Mouse (Mus musculus) ovary, adult 18-20 months (tissue): ENCODE measurements around the gene Bnipl.

ENCODE experiments used
- DNase-seq: peaks from one replicate; pipeline ENCODE4 v3.0.0; 2022; ENCODE audit warnings: low spot score, mixed read lengths

Gene Bnipl

DNA sequence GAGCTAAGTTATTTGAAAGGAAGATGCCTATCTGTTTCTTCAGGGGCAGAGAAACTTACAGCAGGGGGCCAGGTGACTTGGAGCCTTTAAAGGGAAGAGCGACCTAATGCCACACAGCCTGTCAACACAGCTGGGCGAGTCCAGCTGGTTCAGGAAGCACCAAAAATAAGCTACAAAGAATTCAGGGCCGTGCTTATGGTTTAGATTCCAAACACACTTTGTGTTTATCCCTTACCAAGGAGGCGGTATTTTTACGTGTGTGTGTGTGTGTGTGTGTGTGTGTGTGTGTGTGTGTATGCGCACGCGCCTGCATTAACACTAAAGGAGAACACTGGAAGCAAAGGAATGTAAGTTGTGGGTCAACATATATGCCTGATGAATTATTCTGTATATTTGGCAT, 29.8 kb upstream of the Bnipl start:
- DNase-seq: no peak

DNA sequence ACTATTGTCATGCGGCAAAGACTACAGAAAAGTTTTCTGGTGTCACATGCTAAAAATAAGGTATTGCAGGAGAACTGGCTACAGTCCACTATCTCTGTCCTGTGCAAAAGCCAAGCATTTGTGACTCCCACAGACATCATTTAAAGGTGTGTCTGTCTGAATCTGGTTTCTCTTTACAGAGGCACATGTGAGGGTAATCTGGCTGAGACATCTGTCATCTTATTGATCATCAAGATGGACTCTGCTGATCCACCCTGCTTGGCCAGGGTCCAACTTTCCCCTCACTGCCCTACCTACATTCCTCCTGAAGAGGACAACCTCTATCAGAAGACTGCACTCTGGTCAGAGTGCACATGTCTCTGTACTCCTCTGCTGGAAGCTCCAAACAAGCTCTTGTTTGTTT, 26.2 kb upstream of the Bnipl start:
- DNase-seq: no peak

DNA sequence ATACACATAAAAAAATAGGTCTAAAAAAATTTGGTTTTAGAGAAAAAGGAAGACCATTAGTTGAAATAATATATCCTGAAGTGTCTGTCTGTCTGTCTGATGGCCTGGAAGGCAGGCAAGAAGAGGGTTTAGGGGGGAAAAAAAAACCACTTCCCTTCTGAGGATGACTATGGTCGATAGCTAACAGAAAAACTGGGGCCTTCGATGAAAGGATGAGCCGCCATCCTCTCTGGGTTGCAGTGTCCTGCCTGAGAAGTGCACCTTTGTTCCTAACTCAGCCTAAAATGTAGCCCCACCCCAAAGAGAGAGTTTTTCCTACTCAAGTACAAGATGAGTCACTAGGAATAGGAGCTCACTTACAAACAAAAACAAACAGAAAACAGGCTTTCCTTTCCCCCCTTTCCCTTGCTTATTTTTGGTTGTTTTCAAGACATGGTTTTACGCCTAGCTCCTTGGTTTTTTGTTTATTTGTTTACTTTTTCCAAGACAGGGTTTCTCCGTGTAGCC, 25.5 kb upstream of the Bnipl start:
- no peak for DNase-seq

DNA sequence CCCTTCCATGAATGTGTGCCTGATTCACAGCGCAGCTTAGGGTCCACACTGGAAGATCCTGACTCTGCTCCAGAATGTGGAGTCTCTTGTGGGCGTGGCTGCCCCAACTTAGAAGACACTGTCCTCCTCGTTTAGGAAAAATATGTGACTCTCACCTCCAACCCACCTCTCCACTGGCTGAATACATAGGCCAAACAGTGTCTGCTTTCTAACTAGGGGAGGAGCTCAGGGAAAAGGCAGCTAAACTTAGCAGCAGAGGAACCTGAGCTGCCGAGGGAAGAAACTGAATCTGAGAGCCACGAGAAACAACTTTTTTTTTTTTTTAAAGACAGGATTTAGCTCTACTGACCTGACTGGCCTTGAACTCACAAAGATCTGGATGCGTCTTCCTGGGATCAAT, 24.2 kb upstream of the Bnipl start:
- no peak for DNase-seq

DNA sequence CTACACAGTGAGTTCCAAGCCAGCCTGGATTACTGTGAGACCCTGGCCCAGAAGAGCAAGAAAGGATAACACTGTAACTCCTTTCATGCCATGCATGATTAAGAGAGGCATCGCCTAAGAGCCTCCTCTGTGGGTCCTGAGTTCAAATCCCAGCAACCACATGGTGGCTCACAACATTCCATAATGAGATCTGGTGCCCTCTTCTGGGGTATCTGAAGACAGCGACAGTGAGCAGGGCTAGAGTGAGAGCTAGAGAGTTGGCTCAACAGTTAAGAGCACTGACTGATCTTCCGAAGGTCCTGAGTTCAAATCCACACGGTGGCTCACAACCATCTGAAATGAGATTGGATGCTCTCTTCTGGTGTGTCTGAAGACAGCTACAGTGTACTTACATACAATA, 23.5 kb upstream of the Bnipl start:
- DNase-seq: no peak

DNA sequence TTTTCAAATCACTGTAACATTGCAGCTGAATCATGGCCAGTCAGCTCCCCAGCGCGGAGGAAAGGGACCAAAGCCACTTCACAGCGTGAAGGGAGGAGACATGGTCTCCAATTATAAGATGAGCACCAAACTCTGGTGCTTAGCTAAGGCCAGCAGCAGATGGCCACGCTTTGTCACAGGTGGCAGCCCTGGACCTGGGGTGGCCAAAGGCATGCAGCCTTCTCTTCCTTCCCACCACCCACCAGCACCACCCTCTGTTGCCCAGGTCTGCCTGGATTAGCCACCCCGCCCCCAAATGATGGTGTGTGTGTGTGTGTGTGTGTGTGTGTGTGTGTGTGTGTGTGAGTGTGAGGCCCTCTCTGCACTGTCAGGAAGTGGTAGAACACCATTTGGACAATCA, 22.5 kb upstream of the Bnipl start:
- DNase-seq: no peak

DNA sequence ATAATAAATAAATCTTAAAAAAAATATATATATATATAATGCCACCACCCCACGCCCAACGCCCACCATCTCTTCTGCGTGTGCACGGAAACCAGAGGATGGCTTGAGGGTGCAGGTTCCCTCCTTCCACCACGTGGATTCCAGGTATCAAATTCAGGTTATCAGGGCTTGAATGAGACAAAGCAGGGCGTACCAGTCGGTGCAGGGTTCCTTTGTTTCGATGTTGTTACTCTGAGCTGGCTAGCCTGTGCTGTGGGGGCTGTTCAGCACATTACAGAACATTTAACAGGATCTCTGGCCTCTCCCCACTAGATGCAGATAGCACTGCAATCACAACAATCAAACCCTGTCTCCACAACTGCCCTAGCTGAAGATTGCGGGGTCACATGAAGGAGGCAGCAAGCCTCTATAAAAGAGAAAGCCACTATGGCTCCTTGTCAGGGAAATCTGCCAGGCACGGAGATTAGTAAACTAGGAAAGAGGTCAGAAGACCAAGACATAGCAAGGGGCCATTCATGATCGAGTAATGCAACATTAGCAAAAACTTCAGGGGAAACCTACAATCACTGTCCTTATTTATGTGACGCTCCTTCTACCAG, 19.9 kb upstream of the Bnipl start:
- no peak for DNase-seq

DNA sequence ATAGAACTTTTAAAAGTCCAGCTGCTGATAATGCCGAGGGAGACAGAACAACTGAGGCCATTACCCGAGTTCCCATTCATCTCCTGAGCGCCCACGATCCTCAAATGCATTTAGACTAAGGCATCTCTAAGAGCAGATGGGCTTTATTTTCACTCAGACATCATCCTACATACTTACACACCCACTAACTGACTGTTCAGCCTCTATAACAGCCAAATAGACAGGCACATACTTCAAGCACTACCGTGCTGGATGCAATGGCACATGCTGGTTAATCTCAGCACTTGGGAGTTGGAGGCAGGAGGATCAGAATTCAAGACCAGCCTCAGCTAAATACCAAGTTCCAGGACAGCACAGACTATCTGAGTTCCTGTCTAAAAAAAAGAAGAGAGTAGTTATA, 18.8 kb upstream of the Bnipl start:
- no peak for DNase-seq

DNA sequence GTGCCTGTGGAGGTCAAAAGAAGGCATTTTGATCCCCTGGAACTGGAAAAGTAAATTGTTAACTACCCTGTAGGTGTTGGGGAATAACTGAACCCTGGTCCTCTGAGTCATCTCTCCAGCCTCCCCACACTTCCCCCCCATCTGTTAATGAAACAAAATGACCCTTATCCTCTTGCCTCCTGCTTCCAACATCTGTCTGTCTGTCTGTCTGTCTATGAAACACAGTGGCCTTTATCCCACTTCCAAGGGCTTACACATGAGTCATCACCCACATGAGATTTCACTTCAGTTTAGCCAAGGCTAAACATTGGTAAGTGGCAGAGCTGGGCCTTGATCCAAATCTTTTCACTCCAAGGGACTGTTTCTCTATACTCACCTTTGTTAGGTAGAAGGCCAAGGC, 16.9 kb upstream of the Bnipl start:
- DNase-seq: no peak

DNA sequence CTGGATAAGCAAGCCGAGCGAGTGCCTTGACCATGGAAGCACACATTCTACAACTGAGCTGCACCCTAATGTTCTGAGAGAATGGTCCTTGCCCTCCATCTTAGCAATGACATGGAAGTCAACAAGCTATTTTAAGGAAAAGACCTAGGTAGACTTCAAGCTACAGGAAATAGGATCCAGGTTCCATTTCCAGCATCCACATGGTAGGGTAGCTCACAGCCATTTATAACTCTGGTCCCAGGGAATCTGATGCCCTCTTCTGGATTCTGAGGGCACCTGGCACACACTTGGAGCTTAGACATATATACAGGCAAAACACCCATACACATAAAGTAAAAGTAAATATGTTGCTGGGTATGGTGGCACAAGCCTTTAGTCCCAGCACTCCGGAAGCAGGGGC, 15.1 kb upstream of the Bnipl start:
- no peak for DNase-seq

DNA sequence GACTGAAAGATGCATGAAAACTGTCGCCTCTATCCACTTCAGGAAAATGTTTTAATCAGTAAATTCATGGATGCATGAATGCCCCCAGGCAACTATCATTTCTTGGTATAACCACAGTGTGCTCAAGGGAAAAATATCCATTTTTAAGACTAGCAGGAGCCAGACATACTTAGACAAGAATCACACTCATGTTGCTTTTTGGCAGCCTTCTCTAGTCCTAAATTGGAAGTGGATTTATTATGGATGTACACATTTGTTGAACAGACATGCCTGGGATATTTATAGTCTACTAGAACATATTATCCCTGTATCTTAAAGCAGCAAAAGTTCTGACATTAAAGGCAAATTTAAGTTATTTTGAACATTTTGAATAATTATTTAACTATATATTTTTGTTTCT, 13.7 kb upstream of the Bnipl start:
- no peak for DNase-seq

DNA sequence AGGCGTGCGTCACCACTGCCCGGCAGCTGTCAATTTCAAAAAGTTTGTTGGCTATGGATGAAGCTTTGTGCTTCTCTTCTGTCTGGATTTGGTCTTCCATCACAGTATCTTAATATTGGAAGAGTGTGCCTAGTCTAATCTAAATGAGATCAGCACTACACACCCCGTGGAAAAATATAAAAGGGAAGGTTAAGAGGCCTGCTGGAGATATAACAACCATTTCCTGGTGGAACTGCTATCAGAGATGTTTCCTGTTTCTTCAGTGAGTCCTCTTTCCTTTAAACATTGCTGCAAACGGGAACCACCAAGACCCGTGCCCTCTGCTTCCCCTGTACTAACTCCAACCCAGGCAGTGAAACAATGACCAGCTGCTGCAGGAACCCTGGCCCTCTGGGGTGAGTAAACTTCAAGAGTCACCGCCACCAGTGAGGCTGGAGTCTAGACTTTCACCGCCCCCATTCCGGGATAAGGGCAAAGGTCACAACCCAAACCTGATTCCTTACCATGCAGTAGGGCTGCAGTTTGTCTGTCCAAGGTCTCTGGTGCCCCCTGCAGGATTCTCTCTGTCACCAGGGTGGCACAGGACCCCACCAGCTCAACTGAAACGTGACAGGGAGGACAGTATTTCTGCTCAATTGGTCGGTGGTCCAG, 12.2 kb upstream of the Bnipl start:
- no peak for DNase-seq

DNA sequence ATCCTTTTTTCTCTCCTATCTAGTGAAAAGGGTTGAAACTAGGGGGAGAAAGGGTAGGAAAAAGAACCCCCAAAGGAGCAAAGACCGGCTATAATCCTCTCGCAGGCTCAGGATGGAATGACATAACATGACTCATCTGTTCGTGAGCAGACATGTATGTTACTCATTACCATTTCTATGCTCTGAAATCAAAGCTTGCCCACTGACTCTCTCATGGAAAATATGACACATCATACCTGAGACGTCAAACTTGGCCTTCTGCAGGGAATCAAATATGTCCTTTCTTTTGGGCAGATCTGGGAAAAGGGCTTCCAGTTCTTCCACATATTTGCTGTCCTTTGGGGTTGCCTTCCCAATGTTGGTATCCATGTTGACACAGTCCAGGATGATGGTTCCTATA, 11.0 kb upstream of the Bnipl start:
- DNase-seq: no peak

DNA sequence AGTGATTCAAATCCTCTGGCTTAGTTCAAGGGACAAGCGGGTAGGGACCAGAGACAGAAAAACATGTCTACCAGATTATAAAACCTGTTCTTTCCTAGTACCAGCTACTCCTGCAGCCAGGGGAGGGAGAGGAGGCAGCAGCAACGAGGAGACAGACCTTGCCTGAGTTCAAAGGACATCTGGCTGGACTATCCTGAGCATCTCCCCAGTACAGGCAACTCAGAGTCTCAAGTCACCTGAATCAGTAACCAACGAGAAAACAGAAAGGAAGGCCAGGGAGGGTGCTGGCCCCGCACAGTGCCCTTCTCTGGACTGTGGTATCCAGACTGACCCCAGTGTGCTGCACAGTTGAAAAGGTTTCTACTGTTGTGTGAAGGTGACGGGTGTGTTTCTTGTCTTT, 5.9 kb upstream of the Bnipl start:
- no peak for DNase-seq

DNA sequence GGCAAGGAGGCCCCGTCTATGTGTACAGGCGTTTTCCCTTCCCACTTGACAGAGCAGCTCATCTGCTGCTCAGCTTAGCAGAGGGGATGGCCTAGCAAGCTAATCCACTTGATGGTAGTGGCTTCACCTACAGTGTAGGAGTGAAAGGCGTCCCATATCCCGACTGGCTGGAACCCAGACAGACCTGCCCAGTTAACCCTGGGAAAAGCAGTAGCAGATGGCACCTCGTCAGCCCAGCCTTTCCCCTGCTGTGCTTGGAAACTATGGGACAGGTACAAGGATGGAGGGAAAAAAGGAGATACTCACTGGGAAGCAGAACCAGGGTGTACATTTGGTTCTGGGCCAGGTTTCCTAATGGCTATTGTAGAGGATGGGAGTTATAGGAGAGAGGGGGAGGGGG, 632 bp downstream of the Bnipl start:
- no peak for DNase-seq

DNA sequence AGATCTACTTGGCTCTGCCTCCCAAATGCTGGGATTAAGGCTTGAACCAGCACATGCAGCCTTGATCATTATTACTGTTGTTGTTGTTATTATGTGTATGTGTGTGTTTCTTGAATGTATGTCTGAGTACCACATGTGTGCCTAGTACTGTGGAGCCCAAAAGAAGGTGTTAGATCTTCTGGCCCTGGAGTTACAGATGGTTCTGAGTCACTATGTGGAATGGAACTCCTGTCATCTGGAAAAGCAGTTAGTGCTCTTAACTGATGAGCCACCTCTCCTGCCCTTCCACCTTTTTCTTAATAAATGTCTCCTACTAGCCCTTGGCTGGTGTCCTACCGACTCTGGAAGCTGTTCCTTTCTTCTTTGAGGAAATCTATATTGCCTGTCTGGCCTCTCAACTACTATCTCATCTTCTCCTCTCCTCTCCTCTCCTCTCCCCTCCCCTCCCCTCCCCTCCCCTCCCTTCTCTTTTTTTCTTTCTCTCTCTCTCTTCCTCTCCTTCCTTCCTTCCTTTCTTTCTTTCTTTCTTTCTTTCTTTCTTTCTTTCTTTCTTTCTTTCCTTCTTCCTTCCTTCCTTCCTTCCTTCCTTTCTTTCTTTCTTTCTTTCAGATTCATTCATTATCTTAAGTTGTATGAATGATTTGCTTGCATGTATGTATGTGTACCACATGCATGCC, 3.2 kb downstream of the Bnipl start:
- DNase-seq: no peak

DNA sequence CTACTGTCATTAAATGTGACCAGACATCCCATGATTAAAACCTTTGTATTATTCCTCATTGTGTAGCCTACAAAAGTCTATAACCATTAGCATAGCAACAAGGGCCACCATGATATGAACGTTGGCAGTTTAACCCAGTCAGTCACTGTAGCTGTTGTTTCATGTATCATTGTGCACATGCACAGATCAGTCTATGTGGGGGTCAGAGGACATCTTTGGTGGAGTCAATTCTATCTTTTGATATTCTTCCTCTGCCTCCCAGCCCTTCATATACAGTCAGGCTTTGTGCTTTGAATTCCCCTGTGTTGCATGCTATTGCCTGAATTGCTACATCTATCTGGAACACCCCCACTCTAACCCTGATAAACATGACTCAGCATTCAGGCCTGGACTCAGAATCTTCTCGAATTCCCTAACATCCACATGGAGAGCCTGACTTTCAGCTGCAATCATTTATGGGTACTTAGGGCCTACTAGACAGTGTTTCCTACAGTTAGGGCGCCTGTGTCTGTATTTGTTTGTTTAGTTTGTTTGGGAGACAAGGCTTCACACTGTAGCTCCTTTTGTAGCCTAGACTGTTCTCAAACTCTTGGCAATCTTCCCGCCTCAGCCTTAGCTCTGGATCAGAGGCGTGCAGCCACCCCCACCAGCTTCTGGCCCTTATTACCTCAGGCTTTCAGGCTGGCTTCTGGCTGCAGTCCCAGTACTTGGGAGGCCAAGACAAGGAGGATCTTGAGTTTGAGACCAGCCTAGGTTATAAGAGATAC, 4.3 kb downstream of the Bnipl start:
- peak; percentile 66 for DNase-seq

DNA sequence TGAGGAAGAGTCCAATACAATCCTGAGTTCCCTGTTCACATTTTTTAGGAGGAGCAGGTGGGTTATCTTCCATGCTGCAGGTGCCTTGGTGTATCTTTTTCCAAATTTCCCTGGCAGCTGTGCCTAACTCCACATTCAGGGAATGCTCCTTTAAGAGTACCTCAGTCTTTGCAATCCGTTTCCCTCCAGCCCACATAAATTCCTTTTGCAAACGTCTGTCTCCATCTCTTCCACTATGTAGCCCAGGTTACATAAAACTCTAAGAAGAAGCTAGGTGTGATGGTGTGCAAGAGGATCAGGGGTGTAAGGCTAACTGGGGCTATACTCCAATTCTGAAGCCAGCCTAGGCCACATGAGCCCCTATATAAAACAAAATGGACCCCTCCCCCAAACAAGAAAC, 7.9 kb downstream of the Bnipl start:
- DNase-seq: no peak

DNA sequence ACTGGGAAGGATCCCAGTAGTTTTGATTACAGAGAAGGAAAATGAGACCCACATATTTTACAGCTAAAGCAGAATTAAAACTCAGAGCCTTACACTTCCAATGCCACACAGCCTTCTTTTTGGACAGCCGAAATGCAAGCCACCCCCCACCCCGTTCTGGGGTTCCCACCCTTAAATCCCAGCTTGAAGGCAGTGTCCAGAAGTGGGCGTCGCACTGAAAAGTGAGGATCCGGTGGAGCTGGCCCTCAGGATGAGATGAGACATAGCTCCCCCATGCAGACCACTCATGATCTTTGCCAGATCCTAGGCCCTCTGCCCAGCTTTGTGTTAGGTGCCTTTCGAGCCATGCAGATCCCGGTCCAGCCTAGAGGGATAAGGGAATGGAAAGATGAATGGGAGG, 9.5 kb downstream of the Bnipl start, which contains the start of gene Gm128:
Gm128 (minus strand) TSS at position 101 of the 400 bp plus-strand sequence.
- no peak for DNase-seq

DNA sequence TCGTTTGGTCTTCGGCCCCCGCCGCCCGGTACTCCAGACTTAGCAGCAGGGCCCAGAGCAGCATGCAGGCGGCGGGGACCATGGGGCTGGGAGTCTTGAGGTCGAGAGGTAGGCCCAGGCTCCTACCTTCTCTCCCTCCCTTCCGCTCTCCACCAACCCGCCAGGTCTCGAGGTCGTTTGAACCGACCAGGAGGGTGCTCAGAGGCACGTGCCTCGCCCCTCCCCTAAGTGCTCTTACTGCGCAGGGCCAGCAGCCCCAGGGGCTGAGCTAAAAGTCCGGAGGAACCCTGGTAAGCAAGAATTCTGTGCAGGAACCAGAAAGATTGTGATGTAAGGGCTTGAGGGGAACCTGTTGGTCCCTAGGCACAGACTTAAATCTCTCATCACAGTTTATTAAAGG, 10.1 kb downstream of the Bnipl start:
- DNase-seq: no peak

DNA sequence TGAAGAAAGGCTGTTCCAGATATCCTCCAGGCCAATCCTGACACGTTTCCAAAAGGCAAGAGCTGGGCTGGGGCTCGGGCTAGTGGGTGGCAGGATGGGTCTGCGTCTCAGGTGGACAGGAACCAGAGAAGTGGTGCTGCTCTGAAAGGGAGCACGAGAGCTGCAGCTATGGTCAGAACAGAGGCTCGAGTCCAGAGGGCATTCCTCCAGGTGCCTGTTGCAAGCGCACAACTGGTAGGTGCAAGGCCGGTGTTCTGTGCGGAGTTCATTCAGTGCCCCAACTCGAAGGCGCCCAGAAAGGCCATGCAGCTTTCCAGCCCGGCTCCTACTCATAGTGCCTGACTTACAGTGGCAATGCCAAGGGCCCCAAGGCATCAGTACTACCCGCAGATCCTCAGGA, 11.0 kb downstream of the Bnipl start:
- no peak for DNase-seq

DNA sequence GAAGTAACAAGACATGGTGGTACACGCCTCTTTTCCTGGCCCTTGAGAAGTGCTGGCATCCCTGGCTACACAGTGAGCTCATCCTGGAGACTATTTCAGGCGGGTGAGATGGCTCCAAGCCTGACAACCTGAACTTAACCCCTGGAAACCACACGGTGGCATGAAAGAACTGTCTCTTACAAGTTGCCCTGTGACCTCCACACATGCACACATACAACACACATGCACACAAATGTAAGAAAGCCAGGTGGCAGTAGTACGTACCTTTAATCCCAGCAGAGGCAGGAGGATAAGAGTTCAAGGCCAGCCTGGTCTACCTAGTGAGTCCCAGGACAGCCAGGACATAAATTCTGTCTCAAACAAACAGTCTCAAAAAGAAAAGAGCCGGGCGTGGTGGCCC, 12.0 kb downstream of the Bnipl start:
- no peak for DNase-seq
